Mouse (Mus musculus): ENCODE measurements around the gene Apobec2. TPM values are rescaled to one million over a fixed set of nuclear protein-coding genes. Genes with fewer than 3 reads are reported as not detected.

The Apobec2 gene
- polyA plus RNA-seq, 1 experiment: 0.13 TPM

- H3K4me3 ChIP-seq (ENCODE audit: insufficient read depth, low read length): no peak overlapping the region
- H3K4me1 ChIP-seq (ENCODE audit: control insufficient read depth, insufficient read depth, low read length): peaks cover 2% of the 10 kb centered on the region; the same call in 1 of the 2 replicates
- H3K27ac ChIP-seq (ENCODE audit: insufficient read depth, low read length): no peak overlapping the region
- no peak for TF ChIP-seq POLR2A (IDR thresholded peaks at IDR 0.05; ENCODE audit: extremely low read depth, insufficient read depth, low read length)
Observed at GRCm38 (mm10) chr17:48402751-48403150, 30.0 kb downstream of the Apobec2 start.

GRCm38 (mm10) chr17:48401710-48402109 lies 31.0 kb downstream of the Apobec2 start:
- TF ChIP-seq POLR2A (IDR thresholded peaks at IDR 0.05; ENCODE audit: extremely low read depth, insufficient read depth, low read length) (no peak), CTCF (IDR thresholded peaks at IDR 0.05; ENCODE audit: extremely low read depth, insufficient read depth, low read length) (no peak)
- Histone ChIP-seq H3K4me3 (ENCODE audit: insufficient read depth, low read length) (no peak overlapping the region), H3K27ac (ENCODE audit: insufficient read depth, low read length) (no peak overlapping the region), H3K4me1 (ENCODE audit: control insufficient read depth, insufficient read depth, low read length) (no peaks in the 10 kb centered on the region)

- no peak overlapping the region for H3K4me3 ChIP-seq (ENCODE audit: insufficient read depth, low read length)
- peak overlapping the region; percentile 74 for H3K27ac ChIP-seq (ENCODE audit: insufficient read depth, low read length)
- TF ChIP-seq CTCF (IDR thresholded peaks at IDR 0.05; ENCODE audit: extremely low read depth, insufficient read depth, low read length) (no peak), POLR2A (IDR thresholded peaks at IDR 0.05; ENCODE audit: extremely low read depth, insufficient read depth, low read length) (no peak)
- H3K4me1 ChIP-seq (ENCODE audit: control insufficient read depth, insufficient read depth, low read length): peaks cover 7% of the 10 kb centered on the region
Observed at GRCm38 (mm10) chr17:48392616-48393015, 40.1 kb downstream of the Apobec2 start.

GRCm38 (mm10) chr17:48391446-48391845 lies 41.3 kb downstream of the Apobec2 start:
- Histone ChIP-seq H3K4me1 (ENCODE audit: control insufficient read depth, insufficient read depth, low read length) (peaks cover 7% of the 10 kb centered on the region), H3K4me3 (ENCODE audit: insufficient read depth, low read length) (no peak overlapping the region), H3K27ac (ENCODE audit: insufficient read depth, low read length) (no peak overlapping the region)
- TF ChIP-seq POLR2A (IDR thresholded peaks at IDR 0.05; ENCODE audit: extremely low read depth, insufficient read depth, low read length) (no peak), CTCF (IDR thresholded peaks at IDR 0.05; ENCODE audit: extremely low read depth, insufficient read depth, low read length) (no peak)

- TF ChIP-seq POLR2A (IDR thresholded peaks at IDR 0.05; ENCODE audit: extremely low read depth, insufficient read depth, low read length) (no peak), CTCF (IDR thresholded peaks at IDR 0.05; ENCODE audit: extremely low read depth, insufficient read depth, low read length) (no peak)
- Histone ChIP-seq H3K4me3 (ENCODE audit: insufficient read depth, low read length) (no peak overlapping the region), H3K4me1 (ENCODE audit: control insufficient read depth, insufficient read depth, low read length) (peaks cover 7% of the 10 kb centered on the region), H3K27ac (ENCODE audit: insufficient read depth, low read length) (no peak overlapping the region)
Observed at GRCm38 (mm10) chr17:48389442-48389841, 43.3 kb downstream of the Apobec2 start.

GRCm38 (mm10) chr17:48388666-48389065 lies 44.1 kb downstream of the Apobec2 start:
- TF ChIP-seq POLR2A (IDR thresholded peaks at IDR 0.05; ENCODE audit: extremely low read depth, insufficient read depth, low read length): no peak
- no peak for TF ChIP-seq CTCF (IDR thresholded peaks at IDR 0.05; ENCODE audit: extremely low read depth, insufficient read depth, low read length)
- H3K27ac ChIP-seq (ENCODE audit: insufficient read depth, low read length): no peak overlapping the region

GRCm38 (mm10) chr17:48385786-48386461 lies 46.8 kb downstream of the Apobec2 start:
- Histone ChIP-seq H3K4me1 (ENCODE audit: control insufficient read depth, insufficient read depth, low read length) (no peaks in the 10 kb centered on the region), H3K4me3 (ENCODE audit: insufficient read depth, low read length) (no peak overlapping the region), H3K27ac (ENCODE audit: insufficient read depth, low read length) (no peak overlapping the region)
- TF ChIP-seq CTCF (IDR thresholded peaks at IDR 0.05; ENCODE audit: extremely low read depth, insufficient read depth, low read length): no peak
- no peak for TF ChIP-seq POLR2A (IDR thresholded peaks at IDR 0.05; ENCODE audit: extremely low read depth, insufficient read depth, low read length)

More at GRCm38 (mm10) chr17:48388666-48389065, 44.1 kb downstream of the Apobec2 start:
- peaks cover 7% of the 10 kb centered on the region for H3K4me1 ChIP-seq (ENCODE audit: control insufficient read depth, insufficient read depth, low read length)
- no peak overlapping the region for H3K4me3 ChIP-seq (ENCODE audit: insufficient read depth, low read length)

GRCm38 (mm10) chr17:48379050-48379449 lies 53.7 kb downstream of the Apobec2 start:
- no peak overlapping the region for H3K4me3 ChIP-seq (ENCODE audit: insufficient read depth, low read length)
- no peak overlapping the region for H3K27ac ChIP-seq (ENCODE audit: insufficient read depth, low read length)
- H3K4me1 ChIP-seq (ENCODE audit: control insufficient read depth, insufficient read depth, low read length): no peaks in the 10 kb centered on the region; the same call in 1 of the 2 replicates
- TF ChIP-seq CTCF (IDR thresholded peaks at IDR 0.05; ENCODE audit: extremely low read depth, insufficient read depth, low read length) (no peak), POLR2A (IDR thresholded peaks at IDR 0.05; ENCODE audit: extremely low read depth, insufficient read depth, low read length) (no peak)

- H3K27ac ChIP-seq (ENCODE audit: insufficient read depth, low read length): no peak overlapping the region
- H3K4me3 ChIP-seq (ENCODE audit: insufficient read depth, low read length): no peak overlapping the region
- no peak for TF ChIP-seq POLR2A (IDR thresholded peaks at IDR 0.05; ENCODE audit: extremely low read depth, insufficient read depth, low read length)
- TF ChIP-seq CTCF (IDR thresholded peaks at IDR 0.05; ENCODE audit: extremely low read depth, insufficient read depth, low read length): no peak
- peaks cover 5% of the 10 kb centered on the region for H3K4me1 ChIP-seq (ENCODE audit: control insufficient read depth, insufficient read depth, low read length)
Observed at GRCm38 (mm10) chr17:48376102-48376501, 56.6 kb downstream of the Apobec2 start.

GRCm38 (mm10) chr17:48372987-48373386 lies 59.7 kb downstream of the Apobec2 start:
- Histone ChIP-seq H3K4me1 (ENCODE audit: control insufficient read depth, insufficient read depth, low read length) (peaks cover 5% of the 10 kb centered on the region), H3K27ac (ENCODE audit: insufficient read depth, low read length) (no peak overlapping the region), H3K4me3 (ENCODE audit: insufficient read depth, low read length) (no peak overlapping the region)
- no peak for TF ChIP-seq CTCF (IDR thresholded peaks at IDR 0.05; ENCODE audit: extremely low read depth, insufficient read depth, low read length)
- no peak for TF ChIP-seq POLR2A (IDR thresholded peaks at IDR 0.05; ENCODE audit: extremely low read depth, insufficient read depth, low read length)

Measured in cortical plate, adult 2 months (tissue).